Mouse (Mus musculus) E14TG2a.4 (cell line): ENCODE results near the gene Scd4.

Source experiments
- CTCF ChIP-seq: conservative IDR thresholded peaks from 2 replicates; pipeline ENCODE4 v1.5.1; 2014; ENCODE audit warnings: low read length
- POU5F1 ChIP-seq: IDR thresholded peaks from 2 replicates; pipeline ENCODE4 v1.6.1; 2014; ENCODE audit warnings: low read length, borderline replicate concordance

GRCm38 (mm10) chr19:44391856-44392255, 59.0 kb downstream of the Scd4 start:
- TF ChIP-seq POU5F1 (no peak), CTCF (no peak)
